Mouse (Mus musculus): ENCODE results near the gene Zfp13.
"Not testable (repeated sequence)": the region's sequence is repeated elsewhere in the genome, so short reads cannot be mapped to it uniquely, and the experiment has no call there.

GRCm38 (mm10) chr17:23531408-23531807, 67.9 kb downstream of the Zfp13 start:
- not testable (repeated sequence) for TF ChIP-seq CTCF (IDR thresholded peaks at IDR 0.05; ENCODE audit: low read depth, low read length); POLR2A (IDR thresholded peaks at IDR 0.05; ENCODE audit: borderline replicate concordance, low read depth, low read length)

All from bone marrow macrophage, adult 2 months (primary cell).